Mouse (Mus musculus): Measurements from ENCODE around the gene Galnt6.

The Galnt6 gene

DNA sequence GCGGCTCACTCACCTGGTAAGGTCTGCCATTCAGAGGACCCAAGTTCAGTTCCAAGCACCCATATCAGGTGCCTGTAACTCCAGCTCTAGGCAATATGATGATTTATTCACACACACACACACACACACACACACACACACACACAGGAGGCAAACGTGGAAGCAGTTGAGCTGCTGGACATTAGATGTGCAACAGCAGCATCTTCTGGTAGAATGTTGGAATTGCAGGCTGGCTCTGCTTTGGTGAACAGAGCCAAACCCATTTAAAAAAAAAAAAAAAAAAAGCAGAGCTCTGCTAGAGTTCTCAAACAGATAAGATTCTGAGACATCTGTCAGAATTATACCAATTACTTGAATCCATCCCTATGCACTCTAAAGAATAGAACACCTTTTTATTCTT is 46.1 kb downstream of the Galnt6 start:
- peak; percentile 69 for DNase-seq (ENCODE audit: low spot score)

GRCm38 (mm10) chr15:100681770-100682169 is 47.4 kb downstream of the Galnt6 start:
- no peak for DNase-seq (ENCODE audit: low spot score)

GRCm38 (mm10) chr15:100680381-100680780 is 48.8 kb downstream of the Galnt6 start:
- no peak for DNase-seq (ENCODE audit: low spot score)

- DNase-seq (ENCODE audit: low spot score) = no peak
Measured at GRCm38 (mm10) chr15:100679005-100679404, 50.2 kb downstream of the Galnt6 start.

DNA sequence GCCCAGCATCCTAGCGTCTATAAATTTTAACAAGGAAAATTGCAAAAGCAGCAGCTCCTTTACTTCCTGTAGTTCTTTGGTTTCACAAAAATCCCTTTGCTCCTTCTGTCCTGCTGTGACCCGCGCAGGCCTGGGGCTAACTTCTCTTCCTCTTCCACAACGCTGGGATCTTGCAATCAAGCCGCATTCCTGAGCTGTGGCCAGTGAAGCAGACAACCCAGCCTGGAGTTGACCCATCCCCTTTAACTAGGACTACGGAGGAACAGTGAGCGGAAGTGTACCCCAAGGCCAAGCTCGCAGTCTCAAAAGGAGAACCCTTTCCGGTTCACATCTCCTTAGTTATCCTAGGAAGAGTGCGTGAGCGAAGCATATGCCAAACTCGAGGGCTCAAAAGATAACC is 50.6 kb downstream of the Galnt6 start:
- no peak for DNase-seq (ENCODE audit: low spot score)

GRCm38 (mm10) chr15:100677675-100678074 is 51.5 kb downstream of the Galnt6 start:
- DNase-seq (ENCODE audit: low spot score) = no peak

- DNase-seq (ENCODE audit: low spot score) = no peak
Measured at GRCm38 (mm10) chr15:100676521-100676920, 52.7 kb downstream of the Galnt6 start.

- no peak for DNase-seq (ENCODE audit: low spot score)
Measured at GRCm38 (mm10) chr15:100675486-100675885, 53.7 kb downstream of the Galnt6 start.

DNA sequence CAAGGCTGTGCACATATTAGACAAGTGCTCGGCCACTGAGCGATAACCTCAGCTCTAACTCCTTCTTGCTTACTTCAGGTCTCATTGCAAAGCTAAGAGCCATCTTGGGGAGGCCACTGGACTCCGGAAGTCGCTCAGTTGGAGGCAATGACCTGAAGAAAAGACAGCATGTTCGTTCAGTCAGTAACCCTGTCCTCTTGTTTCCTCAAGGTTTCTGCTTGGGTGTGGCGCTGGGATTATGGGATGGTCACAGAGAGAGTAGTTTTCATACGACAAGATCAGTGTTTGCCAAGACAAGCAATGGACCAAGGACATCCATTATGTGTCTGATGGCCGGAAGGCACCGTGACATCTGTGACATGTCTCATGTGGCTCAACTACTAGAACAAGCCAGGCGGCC is 54.6 kb downstream of the Galnt6 start:
- DNase-seq (ENCODE audit: low spot score) = no peak

DNA sequence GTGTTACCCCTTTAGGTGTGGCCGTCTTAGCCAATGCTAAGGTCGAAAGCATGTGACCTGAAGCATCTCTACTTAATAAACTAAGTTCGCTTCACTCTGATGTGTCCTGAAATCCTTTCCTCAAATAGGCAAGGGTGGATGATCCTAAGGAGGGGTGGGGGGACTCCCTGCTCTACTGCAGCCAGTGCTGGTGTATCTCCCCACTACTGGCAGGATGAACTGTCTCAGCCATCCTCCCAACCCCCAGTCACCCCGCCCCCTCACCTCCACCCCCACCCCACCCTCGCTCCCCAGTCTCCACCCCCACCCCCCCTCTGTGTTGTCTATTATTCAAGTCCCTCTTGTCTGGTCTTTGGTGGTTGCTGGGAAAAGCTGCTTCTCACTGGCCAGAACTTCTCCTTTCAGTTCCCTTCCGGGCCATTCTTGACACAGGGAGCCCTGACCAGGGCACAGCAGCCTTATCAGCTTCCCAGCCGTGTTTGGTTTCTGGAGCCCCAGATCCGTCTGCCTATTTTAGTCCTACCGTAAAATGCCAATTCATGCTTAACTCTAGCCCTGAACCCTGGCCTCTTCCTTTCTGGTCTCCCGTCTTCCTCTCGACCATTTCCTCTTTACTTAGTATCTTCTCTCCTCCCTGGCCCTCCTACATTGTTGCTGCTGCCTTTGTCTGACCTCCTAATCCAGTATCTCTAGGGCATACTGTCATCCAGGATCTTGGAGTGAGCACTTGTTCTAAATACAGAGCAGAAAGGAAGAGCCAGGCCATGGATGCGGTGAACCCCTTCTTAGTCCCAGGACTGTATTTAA is 55.4 kb downstream of the Galnt6 start:
- DNase-seq (ENCODE audit: low spot score) = peak; percentile 15

DNA sequence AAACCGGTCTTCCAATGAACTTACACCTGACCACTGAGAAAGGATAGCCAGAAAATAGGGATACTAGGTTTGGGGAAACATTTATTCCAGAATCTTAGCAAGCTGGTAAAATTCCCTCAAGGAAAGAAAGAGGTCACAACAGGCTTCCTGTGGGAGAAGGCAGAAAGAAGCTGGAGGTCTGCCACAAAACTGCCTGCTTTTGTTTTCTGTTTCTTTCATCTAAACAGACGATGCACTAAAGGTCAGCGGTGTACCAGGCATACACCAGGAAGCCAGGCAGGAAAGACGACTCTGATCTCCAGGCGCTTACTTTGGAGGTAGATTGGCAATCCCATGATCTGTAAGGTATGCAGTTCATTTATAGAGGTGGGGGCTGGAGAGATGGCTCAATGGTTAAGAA is 58.3 kb downstream of the Galnt6 start:
- DNase-seq (ENCODE audit: low spot score) = no peak

GRCm38 (mm10) chr15:100670004-100670403 is 59.2 kb downstream of the Galnt6 start:
- no peak for DNase-seq (ENCODE audit: low spot score)

GRCm38 (mm10) chr15:100669337-100669736 is 59.8 kb downstream of the Galnt6 start, which contains the start of gene Bin2:
Gene Bin2, minus strand, starts transcription at chr15:100669553.
- no peak for DNase-seq (ENCODE audit: low spot score)

GRCm38 (mm10) chr15:100667871-100668545 is 61.2 kb downstream of the Galnt6 start:
- DNase-seq (ENCODE audit: low spot score) = no peak

DNA sequence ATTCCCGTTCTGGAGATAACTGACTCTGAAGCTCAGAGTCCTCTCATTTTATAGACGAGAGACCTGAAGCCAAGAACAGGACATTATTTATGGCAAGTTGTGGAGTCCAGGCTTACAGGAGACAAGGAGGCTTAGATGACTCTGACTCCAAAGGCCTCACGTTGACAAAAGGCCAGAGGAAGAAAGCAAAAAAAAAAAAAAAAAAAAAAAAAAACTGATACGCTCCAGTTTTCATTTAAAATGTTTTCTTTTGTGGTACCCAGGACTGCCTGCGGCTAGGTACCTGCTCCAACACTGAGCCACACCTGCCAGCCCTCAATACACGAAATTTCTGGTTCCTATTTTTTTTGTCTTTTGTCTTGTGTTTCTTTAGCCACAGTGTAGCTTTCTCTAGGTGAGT is 61.8 kb downstream of the Galnt6 start:
- no peak for DNase-seq (ENCODE audit: low spot score)

DNA sequence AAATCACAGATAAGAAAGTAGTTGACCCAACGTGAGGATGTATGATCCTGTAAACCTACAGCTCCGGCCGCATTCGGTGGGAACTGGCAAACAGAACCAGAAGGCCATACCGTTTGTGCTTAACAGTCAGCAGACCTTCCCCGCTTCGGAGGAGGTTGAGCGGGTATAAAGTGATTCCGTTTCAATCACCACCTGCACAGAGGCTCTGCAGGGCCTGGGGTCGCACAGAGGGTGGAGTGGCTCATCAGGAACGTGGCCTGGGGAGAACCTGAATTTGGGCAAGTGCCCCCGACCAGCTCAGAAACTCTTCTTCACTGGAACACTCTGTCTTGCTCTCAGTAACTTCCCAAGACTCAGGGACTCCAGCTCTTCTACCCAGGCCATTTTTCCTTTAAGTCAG is 62.3 kb downstream of the Galnt6 start:
- no peak for DNase-seq (ENCODE audit: low spot score)

DNA sequence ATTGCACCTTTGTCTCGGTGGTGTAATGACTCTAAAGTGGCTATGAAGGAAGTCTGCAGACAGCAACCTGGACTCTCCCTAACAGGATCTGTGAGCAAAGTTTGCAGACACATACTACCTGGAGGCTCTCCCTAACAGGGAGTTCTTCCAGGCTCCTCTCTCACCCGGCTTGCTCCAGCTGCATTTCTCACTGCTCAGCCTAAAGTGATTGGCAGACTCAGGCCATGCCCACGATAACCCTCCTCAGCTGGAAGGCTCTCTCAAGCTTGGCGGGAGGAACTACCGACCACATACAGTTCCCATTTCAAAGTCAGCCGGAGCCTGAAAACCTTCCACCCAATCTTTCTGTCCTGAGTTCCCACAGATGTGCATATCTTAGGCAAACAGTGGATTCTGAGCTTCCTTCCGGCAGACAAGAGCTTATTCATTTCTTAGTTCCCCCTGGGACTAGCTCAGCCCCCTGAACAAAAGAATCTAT is 62.9 kb downstream of the Galnt6 start:
- DNase-seq (ENCODE audit: low spot score) = no peak

GRCm38 (mm10) chr15:100665411-100666218 is 63.6 kb downstream of the Galnt6 start:
- DNase-seq (ENCODE audit: low spot score) = no peak

DNA sequence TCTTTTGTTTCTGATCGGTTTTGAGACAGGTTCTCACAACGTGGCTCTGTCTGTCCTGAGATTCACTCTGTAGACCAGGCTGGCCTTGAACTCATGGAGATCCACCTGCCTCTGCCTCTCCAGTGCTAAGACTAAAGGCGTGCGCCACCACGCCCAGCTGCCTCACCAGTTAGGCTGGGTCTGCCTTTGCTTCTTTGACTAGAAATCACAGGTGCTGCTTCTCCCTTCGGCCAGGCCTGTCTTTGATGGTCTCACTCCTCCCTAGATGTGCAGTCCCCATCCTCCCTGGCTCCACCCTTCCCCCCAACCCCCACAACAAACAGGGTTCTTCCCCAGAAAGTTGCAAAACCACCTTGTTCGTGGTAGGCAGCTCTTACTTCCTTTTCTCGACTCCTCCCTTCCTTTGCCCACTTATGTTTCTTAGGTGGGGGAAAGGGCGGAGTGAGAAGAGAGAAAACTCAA is 64.3 kb downstream of the Galnt6 start:
- DNase-seq (ENCODE audit: low spot score) = no peak

DNA sequence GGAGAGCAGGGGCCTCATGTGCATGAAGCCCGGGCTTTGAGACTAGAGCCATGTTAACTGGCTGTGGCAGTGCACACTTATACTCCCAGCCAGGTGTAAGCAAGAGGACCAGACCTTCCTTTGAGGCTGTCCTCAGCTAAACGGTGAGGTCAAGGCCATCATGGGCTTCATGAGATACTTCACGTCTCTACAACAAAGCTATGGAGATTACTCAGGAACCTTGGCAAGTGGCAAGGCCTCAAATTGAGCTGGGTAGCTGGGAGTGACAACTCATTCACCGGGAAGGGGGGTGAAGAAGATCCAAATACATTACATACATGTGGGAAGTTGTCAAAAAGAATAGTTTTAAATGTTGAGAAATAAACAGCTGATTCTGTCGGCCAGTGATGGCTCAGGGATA is 68.4 kb downstream of the Galnt6 start:
- DNase-seq (ENCODE audit: low spot score) = no peak

DNA sequence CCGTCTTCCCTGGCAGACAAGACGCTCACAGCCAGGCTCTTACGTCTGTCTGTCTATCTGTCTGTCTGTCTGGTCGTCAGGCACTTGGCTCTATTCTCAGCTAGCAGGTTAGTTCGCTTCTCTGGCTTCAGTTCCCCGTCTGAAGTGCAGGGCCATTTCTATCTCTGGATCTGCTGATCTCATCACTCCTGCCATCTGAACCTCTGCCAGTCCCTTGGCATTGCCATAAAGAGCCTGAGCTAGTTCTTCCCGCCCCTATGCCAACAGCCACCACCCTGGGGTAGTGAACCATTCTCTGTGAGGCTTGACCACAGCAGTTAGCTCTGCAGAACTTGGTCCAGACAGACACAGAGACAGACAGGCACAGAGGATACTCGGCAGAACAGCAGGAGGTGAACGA is 68.9 kb downstream of the Galnt6 start:
- peak; percentile 24 for DNase-seq (ENCODE audit: low spot score)

GRCm38 (mm10) chr15:100655201-100655600 is 74.0 kb downstream of the Galnt6 start:
- DNase-seq (ENCODE audit: low spot score) = no peak
